Mouse (Mus musculus): ENCODE results near the gene Plxnd1. TPM values are rescaled to one million over a fixed set of nuclear protein-coding genes. Genes with fewer than 3 reads are reported as not detected.

The Plxnd1 gene
- total and polyA plus RNA-seq, 2 experiments from 2014 or later: 2.8 to 17.3 TPM

DNA sequence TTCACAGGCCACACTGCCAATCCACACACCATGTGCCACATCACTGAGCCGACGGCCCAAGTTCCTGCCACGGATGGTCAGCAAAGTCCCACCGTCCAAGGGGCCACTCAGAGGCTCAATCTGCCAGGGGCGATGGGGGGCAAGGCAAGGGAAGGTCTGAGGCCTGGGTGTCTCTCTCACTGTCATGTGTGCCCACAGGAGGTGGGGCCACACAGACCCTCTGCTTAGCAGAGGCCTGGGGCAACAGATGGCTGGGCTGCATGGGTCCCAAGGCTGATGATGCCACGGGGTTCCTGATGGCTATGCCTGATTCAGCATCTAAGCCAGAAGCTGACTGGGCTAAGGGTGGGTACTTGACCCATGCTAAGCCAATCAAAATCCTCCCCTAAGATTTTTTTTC lies 26.1 kb downstream of the Plxnd1 start:
- Histone ChIP-seq H3K4me3 (ENCODE audit: low read depth, low read length) (no peak overlapping the region), H3K27me3 (ENCODE audit: insufficient read depth, low read length) (no peaks in the 10 kb centered on the region), H3K9ac (replicated peaks; ENCODE audit: low read length, poor library complexity, severe bottlenecking) (no peak overlapping the region), H3K36me3 (ENCODE audit: insufficient read depth, low read length) (no peaks in the 10 kb centered on the region), H3K27ac (ENCODE audit: low read depth, low read length) (no peak overlapping the region), H3K4me2 (ENCODE audit: low read depth, low read length, poor library complexity, severe bottlenecking) (no peak overlapping the region), H3K9me3 (ENCODE audit: low read length) (no peaks in the 10 kb centered on the region), H3K4me1 (ENCODE audit: insufficient read depth, low read length) (no peaks in the 10 kb centered on the region)
- ATAC-seq (ENCODE audit: low FRiP score): no peak
- TF ChIP-seq CTCF (IDR thresholded peaks at IDR 0.05): no peak
- whole genome bisulfite sequencing: 69% methylated on average over 6 of the region's 6 CpGs
- DNase-seq (ENCODE audit: low spot score): peak; percentile 74

DNA sequence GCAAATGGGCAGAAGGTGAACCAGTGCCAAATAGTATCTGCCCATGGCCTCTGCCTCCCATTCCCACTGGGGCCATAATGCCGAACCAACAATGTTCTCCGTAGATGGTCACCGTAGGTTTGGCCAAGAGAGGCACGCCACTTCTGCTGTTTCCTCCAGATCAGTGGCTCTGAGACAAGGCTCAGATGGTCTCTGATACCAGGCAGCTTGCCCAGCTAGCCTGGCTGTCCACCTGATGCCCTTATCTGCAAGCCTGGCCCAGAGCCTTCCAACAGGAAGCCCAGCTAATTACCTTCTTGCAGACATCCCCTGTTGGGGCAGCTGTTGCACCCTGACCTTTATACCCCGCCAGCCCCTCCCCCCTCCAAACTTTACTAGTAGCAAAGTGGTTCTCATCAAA lies 26.7 kb downstream of the Plxnd1 start:
- no peak overlapping the region for H3K9ac ChIP-seq (replicated peaks; ENCODE audit: low read length, poor library complexity, severe bottlenecking)
- no peak overlapping the region for H3K4me2 ChIP-seq (ENCODE audit: low read depth, low read length, poor library complexity, severe bottlenecking)
- no peaks in the 10 kb centered on the region for H3K9me3 ChIP-seq (ENCODE audit: low read length)
- H3K4me1 ChIP-seq (ENCODE audit: insufficient read depth, low read length): no peaks in the 10 kb centered on the region
- H3K4me3 ChIP-seq (ENCODE audit: low read depth, low read length): no peak overlapping the region
- H3K27me3 ChIP-seq (ENCODE audit: insufficient read depth, low read length): no peaks in the 10 kb centered on the region
- DNase-seq (ENCODE audit: low spot score) (peak; percentile 67), ATAC-seq (ENCODE audit: low FRiP score) (no peak)
- H3K27ac ChIP-seq (ENCODE audit: low read depth, low read length): no peak overlapping the region
- no peaks in the 10 kb centered on the region for H3K36me3 ChIP-seq (ENCODE audit: insufficient read depth, low read length)
- TF ChIP-seq CTCF (IDR thresholded peaks at IDR 0.05): no peak
- 87% methylated on average over 5 of the region's 5 CpGs for WGBS

DNA sequence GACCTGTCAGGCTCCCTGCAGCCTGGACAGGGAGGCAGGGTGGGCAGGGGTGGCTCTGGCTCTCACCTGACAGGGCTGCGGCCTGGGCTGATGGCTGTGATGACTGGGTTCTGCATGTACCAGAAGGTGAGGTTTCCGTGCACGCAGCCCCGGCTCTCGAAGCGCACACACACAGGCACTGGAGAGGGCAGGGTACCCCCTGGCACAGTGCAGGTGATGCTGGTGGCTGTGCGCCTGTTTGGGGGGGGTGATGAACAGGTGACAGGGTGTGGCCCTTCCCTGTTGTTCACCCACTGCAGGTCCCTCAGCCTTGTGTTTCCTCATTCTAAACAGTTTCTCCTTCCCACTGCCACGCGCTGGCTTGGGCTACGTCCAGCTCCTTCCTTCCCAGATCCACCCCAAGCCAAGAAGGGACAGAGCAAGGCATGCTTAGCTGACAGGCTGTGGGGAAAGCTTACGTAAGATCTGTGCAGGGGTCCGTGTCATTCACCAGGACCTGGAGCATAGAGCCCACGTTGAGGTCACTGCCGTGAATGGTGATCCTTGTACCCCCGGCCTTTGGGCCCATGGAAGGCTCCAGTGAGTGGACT lies 27.4 kb downstream of the Plxnd1 start:
- Histone ChIP-seq H3K4me1 (ENCODE audit: insufficient read depth, low read length) (no peaks in the 10 kb centered on the region), H3K27me3 (ENCODE audit: insufficient read depth, low read length) (no peaks in the 10 kb centered on the region), H3K36me3 (ENCODE audit: insufficient read depth, low read length) (no peaks in the 10 kb centered on the region), H3K9me3 (ENCODE audit: low read length) (no peaks in the 10 kb centered on the region), H3K27ac (ENCODE audit: low read depth, low read length) (no peak overlapping the region), H3K4me2 (ENCODE audit: low read depth, low read length, poor library complexity, severe bottlenecking) (no peak overlapping the region), H3K9ac (replicated peaks; ENCODE audit: low read length, poor library complexity, severe bottlenecking) (no peak overlapping the region), H3K4me3 (ENCODE audit: low read depth, low read length) (no peak overlapping the region)
- no peak for DNase-seq (ENCODE audit: low spot score)
- ATAC-seq (ENCODE audit: low FRiP score): no peak
- no peak for TF ChIP-seq CTCF (IDR thresholded peaks at IDR 0.05)
- 92% methylated on average over 15 of the region's 15 CpGs for whole genome bisulfite sequencing

DNA sequence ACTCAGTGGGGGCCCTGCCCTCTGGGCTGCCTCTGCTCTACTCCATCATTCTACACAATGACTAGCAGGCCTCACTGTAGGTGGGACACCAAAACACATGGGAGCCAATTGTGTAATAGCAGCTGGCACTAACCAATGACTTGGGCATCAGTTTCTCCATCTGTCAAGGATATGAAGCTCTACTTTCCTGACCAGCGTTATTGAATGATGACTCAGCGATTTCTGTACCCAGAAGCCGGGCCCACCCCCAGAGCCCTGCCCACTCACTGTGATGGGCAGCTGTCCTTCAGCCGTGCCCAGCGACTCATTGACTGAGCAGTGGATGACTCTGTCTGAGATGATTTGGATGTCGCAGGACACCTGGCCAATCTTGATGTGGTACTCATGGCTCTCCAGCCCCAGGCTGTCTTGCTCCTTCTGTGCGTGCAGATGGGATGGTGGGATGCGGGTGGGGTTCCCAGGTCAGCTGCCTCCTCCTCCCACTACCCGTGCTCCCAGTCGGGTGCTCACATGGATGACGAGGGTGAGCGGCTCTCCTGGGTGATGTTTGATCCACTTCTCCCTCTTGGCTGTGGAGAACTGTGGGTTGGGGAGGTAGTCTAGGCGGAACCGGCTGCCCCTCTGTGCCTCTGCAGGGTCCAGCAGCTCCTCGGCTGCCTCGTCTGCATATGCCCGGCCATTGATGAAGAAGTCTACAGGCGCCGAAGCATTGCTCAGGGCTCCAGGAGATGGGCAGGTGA lies 28.4 kb downstream of the Plxnd1 start:
- WGBS: 93% methylated on average over 19 of the region's 19 CpGs
- no peak overlapping the region for H3K4me2 ChIP-seq (ENCODE audit: low read depth, low read length, poor library complexity, severe bottlenecking)
- no peak for ATAC-seq (ENCODE audit: low FRiP score)
- TF ChIP-seq CTCF (IDR thresholded peaks at IDR 0.05): no peak
- H3K9ac ChIP-seq (replicated peaks; ENCODE audit: low read length, poor library complexity, severe bottlenecking): no peak overlapping the region
- no peaks in the 10 kb centered on the region for H3K27me3 ChIP-seq (ENCODE audit: insufficient read depth, low read length)
- no peaks in the 10 kb centered on the region for H3K4me1 ChIP-seq (ENCODE audit: insufficient read depth, low read length)
- H3K36me3 ChIP-seq (ENCODE audit: insufficient read depth, low read length): no peaks in the 10 kb centered on the region
- DNase-seq (ENCODE audit: low spot score): no peak
- no peak overlapping the region for H3K4me3 ChIP-seq (ENCODE audit: low read depth, low read length)
- no peak overlapping the region for H3K27ac ChIP-seq (ENCODE audit: low read depth, low read length)
- H3K9me3 ChIP-seq (ENCODE audit: low read length): no peaks in the 10 kb centered on the region

DNA sequence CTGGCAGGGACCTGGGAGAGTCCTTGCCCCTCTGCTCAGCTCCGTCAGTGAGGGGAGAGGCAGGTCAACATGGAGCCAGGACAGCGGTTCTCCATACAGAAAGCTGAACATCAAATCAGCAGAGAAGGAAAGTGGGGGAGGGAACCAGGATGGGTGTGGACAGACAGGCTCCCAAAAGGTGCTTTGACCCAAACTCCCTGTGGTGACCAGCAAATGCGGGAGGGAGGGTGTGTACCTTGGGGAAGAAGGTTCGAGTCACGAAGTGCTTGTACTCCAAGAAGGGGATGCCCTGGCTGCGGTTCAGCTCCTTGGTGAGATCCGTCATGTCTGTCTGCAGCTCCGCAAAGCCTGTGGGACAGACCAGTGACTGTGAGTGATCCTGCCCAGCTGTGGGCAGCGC lies 31.1 kb downstream of the Plxnd1 start:
- ATAC-seq (ENCODE audit: low FRiP score) (no peak), DNase-seq (ENCODE audit: low spot score) (no peak)
- no peak overlapping the region for H3K4me2 ChIP-seq (ENCODE audit: low read depth, low read length, poor library complexity, severe bottlenecking)
- 72% methylated on average over 9 of the region's 9 CpGs for WGBS
- no peak overlapping the region for H3K9ac ChIP-seq (replicated peaks; ENCODE audit: low read length, poor library complexity, severe bottlenecking)
- no peak overlapping the region for H3K27ac ChIP-seq (ENCODE audit: low read depth, low read length)
- H3K4me3 ChIP-seq (ENCODE audit: low read depth, low read length): no peak overlapping the region
- no peak for TF ChIP-seq CTCF (IDR thresholded peaks at IDR 0.05)
- H3K36me3 ChIP-seq (ENCODE audit: insufficient read depth, low read length): no peaks in the 10 kb centered on the region
- no peaks in the 10 kb centered on the region for H3K27me3 ChIP-seq (ENCODE audit: insufficient read depth, low read length)
- no peaks in the 10 kb centered on the region; the same call in 1 of the 2 replicates for H3K4me1 ChIP-seq (ENCODE audit: insufficient read depth, low read length)
- no peaks in the 10 kb centered on the region for H3K9me3 ChIP-seq (ENCODE audit: low read length)

GRCm38 (mm10) chr6:115962439-115963085 lies 32.2 kb downstream of the Plxnd1 start:
- no peak for ATAC-seq (ENCODE audit: low FRiP score)
- 42% methylated on average over 23 of the region's 23 CpGs for WGBS

More at GRCm38 (mm10) chr6:115962439-115963085, 32.2 kb downstream of the Plxnd1 start:
- Histone ChIP-seq H3K9me3 (ENCODE audit: low read length) (no peaks in the 10 kb centered on the region), H3K4me2 (ENCODE audit: low read depth, low read length, poor library complexity, severe bottlenecking) (no peak overlapping the region), H3K4me1 (ENCODE audit: insufficient read depth, low read length) (no peaks in the 10 kb centered on the region; the same call in 1 of the 2 replicates), H3K27me3 (ENCODE audit: insufficient read depth, low read length) (no peaks in the 10 kb centered on the region), H3K36me3 (ENCODE audit: insufficient read depth, low read length) (no peaks in the 10 kb centered on the region), H3K9ac (replicated peaks; ENCODE audit: low read length, poor library complexity, severe bottlenecking) (no peak overlapping the region), H3K4me3 (ENCODE audit: low read depth, low read length) (no peak overlapping the region), H3K27ac (ENCODE audit: low read depth, low read length) (no peak overlapping the region)
- DNase-seq (ENCODE audit: low spot score): no peak
- TF ChIP-seq CTCF (IDR thresholded peaks at IDR 0.05): peak; percentile 54
